Mouse (Mus musculus): Measurements from ENCODE around the gene Scfd2.

- TF ChIP-seq CTCF (IDR thresholded peaks at IDR 0.05; ENCODE audit: low read depth) (no peak), EP300 (optimal IDR thresholded peaks at IDR 0.05) (no peak)
These were observed 359.4 kb downstream of the Scfd2 start for GRCm38 (mm10) chr5:74172208-74172607.

Measured in stomach, postnatal 0 days (tissue).